Mouse (Mus musculus): ENCODE data around the gene Gabre.

Gene Gabre

GRCm38 (mm10) chrX:72274659-72275371, at the start of gene Gabre:
Gene Gabre (minus strand): TSS chrX:72274803.
- no peak for DNase-seq

GRCm38 (mm10) chrX:72297812-72298211, 23.2 kb upstream of the Gabre start:
- no peak for DNase-seq

GRCm38 (mm10) chrX:72275372-72275663, 715 bp upstream of the Gabre start:
- no peak for DNase-seq

- DNase-seq = no peak
These were observed 491 bp downstream of the Gabre start for GRCm38 (mm10) chrX:72273966-72274658.

- no peak for DNase-seq
These were observed 4.0 kb downstream of the Gabre start for GRCm38 (mm10) chrX:72270637-72271036.

GRCm38 (mm10) chrX:72221717-72222116, 52.9 kb downstream of the Gabre start, which contains the start of gene Magea4:
Gene Magea4 (plus strand): TSS chrX:72222017.
- DNase-seq = no peak

Data from cerebellum, adult 11 months (tissue).